8 mouse cellular contexts compared by ENCODE assay signal in genomic region chr4:126103057-126103581, GRCm38 (mm10). TPM values are rescaled to one million over a fixed set of nuclear protein-coding genes. Genes with fewer than 3 reads are reported as not detected.
DNase-seq lines count a peak whose midpoint lies in the region; ATAC-seq and TF ChIP-seq lines count a peak whose summit lies in the region.

No protein-coding gene starts in this region.

- no peak for TF ChIP-seq CTCF in G1E (IDR thresholded peaks at IDR 0.05; ENCODE audit: low read depth, low read length)
- no peak for TF ChIP-seq CTCF in cerebellum, adult 2 months (IDR thresholded peaks at IDR 0.05; ENCODE audit: borderline replicate concordance, insufficient read depth, low read depth, low read length)
- no peak for TF ChIP-seq CTCF in forebrain, postnatal 0 days (IDR thresholded peaks at IDR 0.05; ENCODE audit: low read depth)
- TF ChIP-seq CTCF in olfactory bulb, adult 2 months (IDR thresholded peaks at IDR 0.05; ENCODE audit: insufficient read depth, low read depth, low read length) = no peak

- peak; percentile 90 for DNase-seq in G1E (ENCODE audit: low spot score)
- DNase-seq in cerebellum, adult 2 months = peak; percentile 81 to 88
- peak; percentile 70 for DNase-seq in forebrain, postnatal 0 days
- DNase-seq in heart, postnatal 4 days = peak; percentile 94
- peak; percentile 74 to 86 for DNase-seq in layer of hippocampus, adult 8-10 months (ENCODE audit: low spot score in 2 of 2)
- DNase-seq in thymus, adult 18-20 months = peak; percentile 56 to 69

- H3K4me2 ChIP-seq in forebrain, postnatal 0 days (ENCODE audit: low read depth) = peak overlapping the region; percentile 85
- peak overlapping the region; percentile 93 for H3K4me2 ChIP-seq in lung, embryonic 15.5 days

- peak overlapping the region; percentile 87 for H3K4me3 ChIP-seq in G1E (ENCODE audit: low read depth, low read length)
- peak overlapping the region; percentile 48 for H3K4me3 ChIP-seq in cerebellum, adult 2 months (replicated peaks; ENCODE audit: insufficient read depth, low read depth, low read length)
- peak overlapping the region; percentile 93 for H3K4me3 ChIP-seq in forebrain, postnatal 0 days (ENCODE audit: low read depth, low read length)
- peak overlapping the region; percentile 89 for H3K4me3 ChIP-seq in lung, embryonic 15.5 days
- H3K4me3 ChIP-seq in olfactory bulb, adult 2 months (ENCODE audit: insufficient read depth, low read depth, low read length) = peak overlapping the region; percentile 32

- ATAC-seq in G1E (ENCODE audit: extremely low read depth, insufficient number of reproducible peaks, low FRiP score, poor library complexity, severe bottlenecking) = peak; percentile 82
- ATAC-seq in forebrain, postnatal 0 days = peak; percentile 44
- ATAC-seq in lung, embryonic 15.5 days (ENCODE audit: borderline replicate concordance, extremely low read depth, low FRiP score, low TSS enrichment) = peak; percentile 72

- peak overlapping the region; percentile 81 for H3K27ac ChIP-seq in cerebellum, adult 2 months (ENCODE audit: insufficient read depth, low read length)
- peak overlapping the region; percentile 80 for H3K27ac ChIP-seq in forebrain, postnatal 0 days (ENCODE audit: low read depth, low read length)
- peak overlapping the region; percentile 91 for H3K27ac ChIP-seq in lung, embryonic 15.5 days
- peak overlapping the region; percentile 99 for H3K27ac ChIP-seq in olfactory bulb, adult 2 months (ENCODE audit: insufficient read depth, low read depth, low read length)

- H3K9ac ChIP-seq in forebrain, postnatal 0 days = peak overlapping the region; percentile 47
- peak overlapping the region; percentile 24 for H3K9ac ChIP-seq in lung, embryonic 15.5 days

- no peaks in the 10 kb centered on the region for H3K27me3 ChIP-seq in G1E (ENCODE audit: insufficient read depth, low read length)
- no peaks in the 10 kb centered on the region for H3K27me3 ChIP-seq in cerebellum, adult 2 months (ENCODE audit: control insufficient read depth, insufficient read depth, low read length)
- H3K27me3 ChIP-seq in forebrain, postnatal 0 days (ENCODE audit: insufficient read depth, low read length) = no peaks in the 10 kb centered on the region
- H3K27me3 ChIP-seq in lung, embryonic 15.5 days = no peaks in the 10 kb centered on the region

- no peaks in the 10 kb centered on the region for H3K9me3 ChIP-seq in G1E (replicated peaks)
- no peaks in the 10 kb centered on the region for H3K9me3 ChIP-seq in forebrain, postnatal 0 days (ENCODE audit: low read length)
- no peaks in the 10 kb centered on the region for H3K9me3 ChIP-seq in lung, embryonic 15.5 days

- 0 out of 2 replicates have a peak, but pooled peaks have one; percentile 15 for TF ChIP-seq POLR2A in cerebellum, adult 2 months (IDR thresholded peaks at IDR 0.05; ENCODE audit: borderline replicate concordance, insufficient read depth, low read length)
- TF ChIP-seq POLR2A in olfactory bulb, adult 2 months (IDR thresholded peaks at IDR 0.05; ENCODE audit: insufficient read depth, low read depth, low read length) = no peak

- peaks cover 76% of the 10 kb centered on the region for H3K4me1 ChIP-seq in G1E (ENCODE audit: insufficient read depth, low read depth, low read length)
- peaks cover 21% of the 10 kb centered on the region for H3K4me1 ChIP-seq in cerebellum, adult 2 months (ENCODE audit: control insufficient read depth, insufficient read depth, low read length)
- peaks cover 27% of the 10 kb centered on the region for H3K4me1 ChIP-seq in forebrain, postnatal 0 days (ENCODE audit: insufficient read depth)
- H3K4me1 ChIP-seq in lung, embryonic 15.5 days = peaks cover 32% of the 10 kb centered on the region
- H3K4me1 ChIP-seq in olfactory bulb, adult 2 months (ENCODE audit: control insufficient read depth, insufficient read depth, low read length) = peaks cover 39% of the 10 kb centered on the region

- WGBS in cerebellum, adult 2 months = under 1% methylated on average over 15 of the region's 15 CpGs
- under 1% methylated on average over 15 of the region's 15 CpGs for WGBS in forebrain, postnatal 0 days
- 1% methylated on average over 15 of the region's 15 CpGs for WGBS in lung, embryonic 15.5 days
- 1% methylated on average over 15 of the region's 15 CpGs for WGBS in olfactory bulb, adult 2 months

- H3K36me3 ChIP-seq in G1E (replicated peaks) = peaks cover 63% of the 10 kb centered on the region
- H3K36me3 ChIP-seq in forebrain, postnatal 0 days (ENCODE audit: insufficient read depth) = no peaks in the 10 kb centered on the region
- H3K36me3 ChIP-seq in lung, embryonic 15.5 days = 0 out of 2 replicates have a peak, but pooled peaks cover 3% of the 10 kb centered on the region

RNA-seq across cellular contexts. Expression of gene Stk40, which starts 0.6 kb away (rescaled TPM):
- 30.9 and 41.2 TPM in 2 replicates for total RNA-seq in G1E (2014; fragmentation: Nextera tagmentation)
- 20.5 and 20.8 TPM in 2 replicates for total RNA-seq in G1E (2017)
- 68.2 and 68.5 TPM in 2 replicates for polyA plus RNA-seq in G1E (2012)
- polyA plus RNA-seq in cerebellum, adult 2 months (2012; rRNA removed) = 23.3 and 24.9 TPM in 2 replicates
- total RNA-seq in forebrain, postnatal 0 days (2014; rRNA removed) = 11.7 and 19.6 TPM in 2 replicates
- 13.3 and 14.9 TPM in 2 replicates for polyA plus RNA-seq in forebrain, postnatal 0 days (2015; fragmentation: Nextera tagmentation; extraction: Ambion mirVana)
- 10 to 100 TPM; 32.5 to 33.2 TPM for total RNA-seq in heart, postnatal 4 days (2021)
- 10 to 100 TPM; 25.4 to 36.5 (median 31.1) TPM for total RNA-seq in layer of hippocampus, adult 8-10 months (2022)
- polyA plus RNA-seq in lung, embryonic 15.5 days (2015; fragmentation: Nextera tagmentation; extraction: Ambion mirVana) = 37.8 and 40.7 TPM in 2 replicates
- polyA plus RNA-seq in olfactory bulb, adult 2 months (2012; ENCODE audit: insufficient read depth, insufficient read length, low replicate concordance, missing spikeins) = not detected in 2 replicates

RNA-seq across cellular contexts. Expression of gene Lsm10, which starts 6.7 kb away (rescaled TPM):
- total RNA-seq in G1E (2014; fragmentation: Nextera tagmentation) (37.8 and 37.9 TPM in 2 replicates), G1E (2017) (39.3 and 40.3 TPM in 2 replicates)
- 9.7 and 12.6 TPM in 2 replicates for polyA plus RNA-seq in G1E (2012)
- polyA plus RNA-seq in cerebellum, adult 2 months (2012; rRNA removed) = 21.4 and 28.8 TPM in 2 replicates
- 36.1 and 37.1 TPM in 2 replicates for total RNA-seq in forebrain, postnatal 0 days (2014; rRNA removed)
- polyA plus RNA-seq in forebrain, postnatal 0 days (2015; fragmentation: Nextera tagmentation; extraction: Ambion mirVana) = 54.5 and 59.5 TPM in 2 replicates
- 10 to 100 TPM; 17.3 to 18.4 TPM for total RNA-seq in heart, postnatal 4 days (2021)
- 10 to 100 TPM; 14.3 to 17.5 (median 16.1) TPM for total RNA-seq in layer of hippocampus, adult 8-10 months (2022)
- polyA plus RNA-seq in lung, embryonic 15.5 days (2015; fragmentation: Nextera tagmentation; extraction: Ambion mirVana) = 50.3 and 54.1 TPM in 2 replicates
- polyA plus RNA-seq in olfactory bulb, adult 2 months (2012; ENCODE audit: insufficient read depth, insufficient read length, low replicate concordance, missing spikeins) = not detected in 2 replicates

RNA-seq across cellular contexts. Expression of gene Eva1b, which starts 44.4 kb away (rescaled TPM):
- total RNA-seq in G1E (2014; fragmentation: Nextera tagmentation) = not detected in 2 replicates
- total RNA-seq in G1E (2017) = 0.41 and 0.44 TPM in 2 replicates
- 1.9 and 3.1 TPM in 2 replicates for polyA plus RNA-seq in G1E (2012)
- polyA plus RNA-seq in cerebellum, adult 2 months (2012; rRNA removed) = 9.0 and 9.2 TPM in 2 replicates
- total RNA-seq in forebrain, postnatal 0 days (2014; rRNA removed) = 12.9 and 14.4 TPM in 2 replicates
- 10.6 and 12.6 TPM in 2 replicates for polyA plus RNA-seq in forebrain, postnatal 0 days (2015; fragmentation: Nextera tagmentation; extraction: Ambion mirVana)
- 10 to 100 TPM; 27.3 to 29.3 TPM for total RNA-seq in heart, postnatal 4 days (2021)
- 1 to 10 TPM; 2.5 to 4.8 (median 3.3) TPM for total RNA-seq in layer of hippocampus, adult 8-10 months (2022)
- polyA plus RNA-seq in lung, embryonic 15.5 days (2015; fragmentation: Nextera tagmentation; extraction: Ambion mirVana) = 95.9 and 101 TPM in 2 replicates
- not detected in 2 replicates for polyA plus RNA-seq in olfactory bulb, adult 2 months (2012; ENCODE audit: insufficient read depth, insufficient read length, low replicate concordance, missing spikeins)

RNA-seq across cellular contexts. Expression of gene Oscp1, which starts 44.8 kb away (rescaled TPM):
- 6.6 and 10.8 TPM in 2 replicates for total RNA-seq in G1E (2014; fragmentation: Nextera tagmentation)
- 9.6 and 9.8 TPM in 2 replicates for total RNA-seq in G1E (2017)
- 0.18 and 1.9 TPM in 2 replicates for polyA plus RNA-seq in G1E (2012)
- polyA plus RNA-seq in cerebellum, adult 2 months (2012; rRNA removed) = 12.1 and 12.8 TPM in 2 replicates
- 30.8 and 32.8 TPM in 2 replicates for total RNA-seq in forebrain, postnatal 0 days (2014; rRNA removed)
- 37.4 and 43.7 TPM in 2 replicates for polyA plus RNA-seq in forebrain, postnatal 0 days (2015; fragmentation: Nextera tagmentation; extraction: Ambion mirVana)
- total RNA-seq in heart, postnatal 4 days (2021) = 1 to 10 TPM; 4.9 to 5.9 TPM
- 10 to 100 TPM; 45.2 to 63.6 (median 50.8) TPM for total RNA-seq in layer of hippocampus, adult 8-10 months (2022)
- polyA plus RNA-seq in lung, embryonic 15.5 days (2015; fragmentation: Nextera tagmentation; extraction: Ambion mirVana) = 20.1 and 22.8 TPM in 2 replicates
- not detected in 2 replicates for polyA plus RNA-seq in olfactory bulb, adult 2 months (2012; ENCODE audit: insufficient read depth, insufficient read length, low replicate concordance, missing spikeins)

RNA-seq across cellular contexts. Expression of gene Mrps15, which starts 56.4 kb away (rescaled TPM):
- 178 and 214 TPM in 2 replicates for total RNA-seq in G1E (2014; fragmentation: Nextera tagmentation)
- 66.0 and 84.8 TPM in 2 replicates for total RNA-seq in G1E (2017)
- 217 and 293 TPM in 2 replicates for polyA plus RNA-seq in G1E (2012)
- 90.6 and 94.5 TPM in 2 replicates for polyA plus RNA-seq in cerebellum, adult 2 months (2012; rRNA removed)
- 52.1 and 58.2 TPM in 2 replicates for total RNA-seq in forebrain, postnatal 0 days (2014; rRNA removed)
- polyA plus RNA-seq in forebrain, postnatal 0 days (2015; fragmentation: Nextera tagmentation; extraction: Ambion mirVana) = 116 and 120 TPM in 2 replicates
- total RNA-seq in heart, postnatal 4 days (2021) = 10 to 100 TPM; 62.9 to 65.3 TPM
- 10 to 100 TPM; 42.2 to 55.3 (median 46.5) TPM for total RNA-seq in layer of hippocampus, adult 8-10 months (2022)
- 127 and 130 TPM in 2 replicates for polyA plus RNA-seq in lung, embryonic 15.5 days (2015; fragmentation: Nextera tagmentation; extraction: Ambion mirVana)
- polyA plus RNA-seq in olfactory bulb, adult 2 months (2012; ENCODE audit: insufficient read depth, insufficient read length, low replicate concordance, missing spikeins) = not detected in 2 replicates

Comparison
In these comparisons a context has a peak if more than half of its experiments do, and no peak if none do; other contexts are left out.
1. Peak in every context shown above with its lines: DNase-seq, ATAC-seq, H3K4me3 ChIP-seq and H3K27ac ChIP-seq.
2. H3K4me3 ChIP-seq: peak in every context shown above with its lines; median percentile 93 in forebrain, postnatal 0 days; 89 in lung, embryonic 15.5 days; 87 in G1E; 48 in cerebellum, adult 2 months; 32 in olfactory bulb, adult 2 months.
3. RNA of gene Stk40, which starts 0.6 kb away (polyA plus RNA-seq): 68.2 to 68.5 TPM in G1E, 37.8 to 40.7 TPM in lung, embryonic 15.5 days, 23.3 to 24.9 TPM in cerebellum, adult 2 months and 13.3 to 14.9 TPM in forebrain, postnatal 0 days; not detected in olfactory bulb, adult 2 months; every median in the first group is over 10 times any median in the second.
4. RNA of gene Lsm10, which starts 6.7 kb away (polyA plus RNA-seq): 54.5 to 59.5 TPM in forebrain, postnatal 0 days, 50.3 to 54.1 TPM in lung, embryonic 15.5 days, 21.4 to 28.8 TPM in cerebellum, adult 2 months and 9.7 to 12.6 TPM in G1E; not detected in olfactory bulb, adult 2 months; every median in the first group is over 10 times any median in the second.